Mouse (Mus musculus) myocyte (in vitro differentiated cells): ENCODE measurements around the gene Btbd18. TPM values are rescaled to one million over a fixed set of nuclear protein-coding genes. Genes with fewer than 3 reads are reported as not detected.

Source experiments
- H3K27me3 ChIP-seq: one replicate; pipeline ENCODE4 v1.6.1; 2011; ENCODE audit not compliant: control insufficient read depth, insufficient read depth, insufficient read length
- H3K36me3 ChIP-seq: one replicate; pipeline ENCODE4 v1.6.1; 2011; ENCODE audit not compliant: control insufficient read depth, insufficient read depth
- H3K4me2 ChIP-seq: one replicate; pipeline ENCODE4 v1.6.1; 2011; ENCODE audit warnings: low read depth, control low read depth
- H3K4me3 ChIP-seq: one replicate; pipeline ENCODE4 v1.5.1; 2011; ENCODE audit warnings: mild to moderate bottlenecking, control low read depth, moderate library complexity
- H3K79me2 ChIP-seq: one replicate; pipeline ENCODE4 v1.6.1; 2011; ENCODE audit not compliant: control insufficient read depth, insufficient read depth
- H3ac ChIP-seq: one replicate; pipeline ENCODE4 v1.6.1; 2011; ENCODE audit not compliant: control insufficient read depth, insufficient read length
- CEBPB ChIP-seq: IDR thresholded peaks from 2 replicates; pipeline ENCODE4 v1.6.1; 2011; ENCODE audit warnings: mild to moderate bottlenecking, moderate library complexity; ENCODE audit not compliant: poor library complexity, insufficient read depth, severe bottlenecking
- E2F4 ChIP-seq: IDR thresholded peaks from one replicate; pipeline ENCODE4 v1.6.1; 2011; ENCODE audit warnings: mild to moderate bottlenecking, control low read depth, moderate library complexity; ENCODE audit not compliant: insufficient read depth
- MAX ChIP-seq: IDR thresholded peaks from one replicate; pipeline ENCODE4 v1.6.1; 2011; ENCODE audit warnings: low read depth, mild to moderate bottlenecking, control low read depth
- MYOD1 ChIP-seq, 3 experiments: IDR thresholded peaks; one replicate each; pipeline ENCODE4 v1.6.1; 2011; ENCODE audit warnings: control low read depth in 2 of 3, low read depth in 2 of 3, mild to moderate bottlenecking in 2 of 3, moderate library complexity in 1 of 3; ENCODE audit not compliant: insufficient read length in 2 of 3, control insufficient read depth in 1 of 3
- MYOG ChIP-seq, 3 experiments: IDR thresholded peaks; one replicate each; pipeline ENCODE4 v1.6.1; 2011; ENCODE audit warnings: control low read depth in 2 of 3, low read depth in 2 of 3, mild to moderate bottlenecking in 2 of 3; ENCODE audit not compliant: insufficient read length in 2 of 3, control insufficient read depth in 1 of 3, insufficient read depth in 1 of 3
- POLR2A ChIP-seq: IDR thresholded peaks from one replicate; pipeline ENCODE4 v1.6.1; 2011; ENCODE audit warnings: low read depth, mild to moderate bottlenecking, control low read depth, moderate library complexity; ENCODE audit not compliant: insufficient read length
- POLR2AphosphoS2 ChIP-seq: IDR thresholded peaks from one replicate; pipeline ENCODE4 v1.6.1; 2011; ENCODE audit warnings: low read depth, control low read depth; ENCODE audit not compliant: insufficient read length
- REST ChIP-seq: IDR thresholded peaks from one replicate; pipeline ENCODE4 v1.6.1; 2011; ENCODE audit warnings: mild to moderate bottlenecking, control low read depth, moderate library complexity; ENCODE audit not compliant: insufficient read depth, insufficient read length
- SRF ChIP-seq: IDR thresholded peaks from one replicate; pipeline ENCODE4 v1.6.1; 2011; ENCODE audit warnings: low read depth; ENCODE audit not compliant: control insufficient read depth, insufficient read length
- TCF12 ChIP-seq: IDR thresholded peaks from one replicate; pipeline ENCODE4 v1.6.1; 2011; ENCODE audit warnings: mild to moderate bottlenecking, control low read depth; ENCODE audit not compliant: poor library complexity, insufficient read depth, severe bottlenecking
- TCF3 ChIP-seq: IDR thresholded peaks from one replicate; pipeline ENCODE4 v1.6.1; 2011; ENCODE audit warnings: low read depth, control low read depth; ENCODE audit not compliant: insufficient read length
- USF1 ChIP-seq: IDR thresholded peaks from one replicate; pipeline ENCODE4 v1.6.1; 2011; ENCODE audit warnings: low read depth, mild to moderate bottlenecking, control low read depth, moderate library complexity
- polyA plus RNA-seq: library from polyadenylated mRNA; unstranded; fragments of >200 nt; fragmentation: generic; extraction: Trizol; gene quantifications from one replicate; pipeline ENCODE4 v1.2.1, GENCODE M21; 2012; ENCODE audit warnings: missing spikeins

The Btbd18 gene
- polyA plus RNA-seq, 1 experiment = 0.01 TPM

GRCm38 (mm10) chr2:84703497-84703896 is 44.6 kb downstream of the Btbd18 start:
- TF ChIP-seq CEBPB (no peak), SRF (no peak), MYOG (IDR thresholded peaks at IDR 0.05; ENCODE audit: control insufficient read depth in 1 of 3, insufficient read depth in 1 of 3, insufficient read length in 2 of 3, low read depth in 2 of 3) (no peak), TCF12 (no peak), POLR2AphosphoS2 (no peak), E2F4 (no peak), USF1 (no peak), POLR2A (no peak), MAX (no peak), TCF3 (no peak), REST (no peak), MYOD1 (IDR thresholded peaks at IDR 0.05; ENCODE audit: control insufficient read depth in 1 of 3, insufficient read length in 2 of 3, low read depth in 2 of 3) (no peak)
- H3K4me2 ChIP-seq = no peak overlapping the region
- H3K4me3 ChIP-seq = no peak overlapping the region
- H3ac ChIP-seq = no peak overlapping the region
- no peaks in the 10 kb centered on the region for H3K27me3 ChIP-seq
- H3K79me2 ChIP-seq = peaks cover 48% of the 10 kb centered on the region
- H3K36me3 ChIP-seq = peaks cover 33% of the 10 kb centered on the region

GRCm38 (mm10) chr2:84704329-84704728 is 45.5 kb downstream of the Btbd18 start:
- Histone ChIP-seq H3K27me3 (no peaks in the 10 kb centered on the region), H3K4me2 (no peak overlapping the region), H3K4me3 (no peak overlapping the region), H3ac (no peak overlapping the region), H3K79me2 (peaks cover 56% of the 10 kb centered on the region), H3K36me3 (peaks cover 36% of the 10 kb centered on the region)
- TF ChIP-seq MAX (no peak), E2F4 (no peak), MYOD1 (IDR thresholded peaks at IDR 0.05; ENCODE audit: control insufficient read depth in 1 of 3, insufficient read length in 2 of 3, low read depth in 2 of 3) (no peak), MYOG (IDR thresholded peaks at IDR 0.05; ENCODE audit: control insufficient read depth in 1 of 3, insufficient read depth in 1 of 3, insufficient read length in 2 of 3, low read depth in 2 of 3) (no peak), POLR2AphosphoS2 (no peak), TCF12 (no peak), REST (no peak), SRF (no peak), POLR2A (no peak)

GRCm38 (mm10) chr2:84705295-84705694 is 46.4 kb downstream of the Btbd18 start:
- Histone ChIP-seq H3K79me2 (peaks cover 66% of the 10 kb centered on the region), H3K4me3 (no peak overlapping the region), H3K4me2 (no peak overlapping the region), H3K27me3 (no peaks in the 10 kb centered on the region), H3ac (no peak overlapping the region), H3K36me3 (peaks cover 40% of the 10 kb centered on the region)
- no peak for TF ChIP-seq MAX
- TF ChIP-seq E2F4 = no peak
- TF ChIP-seq MYOD1 (IDR thresholded peaks at IDR 0.05; ENCODE audit: control insufficient read depth in 1 of 3, insufficient read length in 2 of 3, low read depth in 2 of 3) = no peak
- no peak for TF ChIP-seq SRF
- no peak for TF ChIP-seq REST
- TF ChIP-seq TCF3 = no peak
- no peak for TF ChIP-seq MYOG (IDR thresholded peaks at IDR 0.05; ENCODE audit: control insufficient read depth in 1 of 3, insufficient read depth in 1 of 3, insufficient read length in 2 of 3, low read depth in 2 of 3)
- no peak for TF ChIP-seq POLR2AphosphoS2
- no peak for TF ChIP-seq CEBPB
- TF ChIP-seq POLR2A = no peak
- no peak for TF ChIP-seq TCF12
- no peak for TF ChIP-seq USF1

DNA sequence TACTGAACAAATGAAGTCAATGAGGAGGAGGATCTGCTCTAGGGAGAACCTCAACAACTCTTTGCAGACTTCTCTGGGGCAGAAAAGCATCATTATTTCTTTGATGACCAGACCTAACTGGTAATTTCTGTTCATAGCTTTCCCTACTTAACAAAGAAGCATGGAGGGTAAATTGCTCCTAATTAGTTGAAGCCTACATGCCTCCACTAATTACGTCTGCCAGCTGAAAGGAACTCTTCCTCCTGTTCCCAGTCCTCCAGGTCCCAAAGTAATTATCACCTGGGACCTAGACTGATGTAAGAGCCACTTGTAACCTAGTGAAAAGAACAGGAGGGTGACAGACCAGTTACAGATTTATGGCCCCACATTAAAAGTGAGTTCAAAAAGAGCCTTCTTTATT is 48.6 kb downstream of the Btbd18 start:
- TF ChIP-seq TCF3 = no peak
- TF ChIP-seq E2F4 = no peak
- no peak for TF ChIP-seq CEBPB
- TF ChIP-seq MYOD1 (IDR thresholded peaks at IDR 0.05; ENCODE audit: control insufficient read depth in 1 of 3, insufficient read length in 2 of 3, low read depth in 2 of 3) = no peak
- TF ChIP-seq MAX = no peak
- TF ChIP-seq MYOG (IDR thresholded peaks at IDR 0.05; ENCODE audit: control insufficient read depth in 1 of 3, insufficient read depth in 1 of 3, insufficient read length in 2 of 3, low read depth in 2 of 3) = no peak
- no peak for TF ChIP-seq REST
- no peak for TF ChIP-seq TCF12
- TF ChIP-seq POLR2A = no peak
- no peak for TF ChIP-seq POLR2AphosphoS2
- no peak for TF ChIP-seq USF1
- TF ChIP-seq SRF = no peak
- H3ac ChIP-seq = no peak overlapping the region
- H3K4me2 ChIP-seq = no peak overlapping the region
- H3K36me3 ChIP-seq = peaks cover 37% of the 10 kb centered on the region
- H3K79me2 ChIP-seq = peaks cover 88% of the 10 kb centered on the region
- no peak overlapping the region for H3K4me3 ChIP-seq
- no peaks in the 10 kb centered on the region for H3K27me3 ChIP-seq

- H3K4me3 ChIP-seq = no peak overlapping the region
- TF ChIP-seq POLR2AphosphoS2 (no peak), POLR2A (no peak), USF1 (no peak), SRF (no peak), CEBPB (no peak), TCF3 (no peak), E2F4 (no peak), MYOD1 (IDR thresholded peaks at IDR 0.05; ENCODE audit: control insufficient read depth in 1 of 3, insufficient read length in 2 of 3, low read depth in 2 of 3) (no peak), TCF12 (no peak), MYOG (IDR thresholded peaks at IDR 0.05; ENCODE audit: control insufficient read depth in 1 of 3, insufficient read depth in 1 of 3, insufficient read length in 2 of 3, low read depth in 2 of 3) (no peak), REST (no peak), MAX (no peak)
- H3K36me3 ChIP-seq = peaks cover 31% of the 10 kb centered on the region
- H3K4me2 ChIP-seq = no peak overlapping the region
- H3ac ChIP-seq = no peak overlapping the region
- no peaks in the 10 kb centered on the region for H3K27me3 ChIP-seq
- H3K79me2 ChIP-seq = peaks cover 76% of the 10 kb centered on the region
These were observed 53.0 kb downstream of the Btbd18 start for GRCm38 (mm10) chr2:84711898-84712297.
